Mouse (Mus musculus) layer of hippocampus, adult 9-11 months (tissue): ENCODE measurements around the gene Setd7.
A peak's percentile ranks its signal among the peaks of the same experiment; 100 is the strongest.
"Not testable (repeated sequence)": the region's sequence is repeated elsewhere in the genome, so short reads cannot be mapped to it uniquely, and the experiment has no call there.

Experiments used
- DNase-seq: peaks from one replicate; pipeline ENCODE4 v3.0.0; 2022

Setd7 gene

GRCm38 (mm10) chr3:51560511-51561108, at the start of gene Setd7:
Setd7 (minus strand) TSS chr3:51560879.
- DNase-seq, result peak; percentile 81

DNA sequence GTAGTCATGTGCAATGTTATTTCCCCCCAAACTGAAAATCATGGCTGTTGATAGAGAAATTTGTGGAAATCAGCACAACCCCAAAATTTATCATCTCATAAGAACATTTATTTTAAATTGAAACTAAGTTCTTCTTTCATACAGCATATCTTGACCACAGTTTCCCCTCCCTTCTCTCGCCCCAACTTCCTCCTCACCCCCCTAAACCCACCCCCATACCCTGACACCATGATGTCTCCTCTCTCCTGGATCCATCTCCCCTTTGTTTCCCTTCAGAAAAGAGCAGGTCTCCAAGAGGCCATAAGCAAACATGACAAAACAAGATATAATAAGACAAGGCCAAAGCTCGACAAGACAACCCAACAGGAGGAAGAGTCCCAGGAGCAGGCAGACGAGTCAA, 43.8 kb upstream of the Setd7 start:
- DNase-seq, result no peak

- DNase-seq, result peak; percentile 75
Observed at GRCm38 (mm10) chr3:51603705-51604291, 43.1 kb upstream of the Setd7 start.

DNA sequence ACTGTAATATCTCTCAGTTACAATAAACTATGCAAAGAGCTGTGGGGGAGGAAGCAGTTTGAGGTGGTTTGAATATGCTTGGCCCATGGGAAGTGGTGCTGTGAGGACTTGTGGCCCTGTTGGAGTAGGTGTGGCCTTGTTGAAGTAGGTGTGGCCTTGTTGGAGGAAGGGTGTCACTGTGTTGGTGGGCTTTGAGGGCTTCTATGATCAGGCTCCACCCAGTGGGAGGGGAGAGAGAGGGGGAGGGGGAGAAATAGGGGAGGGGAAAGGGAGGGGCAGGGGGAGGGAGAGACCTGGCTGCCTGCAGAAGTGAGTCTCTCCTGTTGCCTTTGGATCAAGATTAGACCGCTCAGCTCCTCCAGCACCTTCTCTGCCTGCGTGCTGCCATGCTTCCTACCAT, 40.8 kb upstream of the Setd7 start:
- DNase-seq, result no peak

DNA sequence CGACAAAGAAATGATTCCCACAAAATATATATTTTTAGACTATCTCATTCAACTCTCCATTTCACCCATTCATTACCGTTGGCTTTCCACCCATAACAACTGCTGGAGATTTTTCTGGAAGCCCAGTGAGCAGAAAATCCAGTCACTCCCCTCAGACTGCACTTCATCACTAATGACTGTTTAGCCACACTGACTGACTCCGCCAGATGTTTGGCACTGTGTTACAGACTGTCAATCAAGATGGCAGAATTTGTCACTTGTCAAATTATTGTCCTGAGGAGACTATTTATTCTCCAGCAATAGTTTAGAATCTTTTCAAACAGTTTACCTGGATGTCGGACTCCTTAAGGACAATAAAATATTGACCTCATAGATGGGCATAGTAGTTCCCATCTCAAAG, 40.0 kb upstream of the Setd7 start:
- no peak for DNase-seq

DNA sequence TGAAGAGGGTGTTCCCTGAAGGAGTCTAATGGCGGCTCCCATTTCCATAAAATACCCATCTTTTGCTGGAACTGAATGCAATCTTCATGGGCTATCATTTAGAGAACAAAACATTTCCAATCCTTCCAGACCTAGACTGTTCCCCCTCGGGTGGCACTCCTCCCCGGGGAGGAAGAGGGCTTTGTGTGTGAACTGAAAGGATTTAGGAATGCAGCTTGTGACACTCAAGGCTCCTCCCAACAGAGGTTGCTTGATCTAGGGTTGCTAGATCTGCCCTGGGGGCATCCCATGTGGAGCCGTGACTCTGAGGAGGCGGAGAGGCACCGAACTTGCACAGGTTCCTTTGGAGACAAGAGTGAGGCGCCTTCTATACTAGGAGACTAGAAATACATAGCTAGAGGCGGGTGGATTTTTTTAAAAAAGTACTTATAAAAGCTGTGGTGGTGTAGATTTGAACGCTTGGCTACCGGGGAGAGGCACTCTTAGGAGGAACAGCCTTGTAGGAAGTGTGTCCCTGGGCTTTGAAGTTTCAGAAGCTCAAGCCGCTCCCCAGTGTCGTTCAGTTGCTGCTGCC, 38.5 kb upstream of the Setd7 start:
- no peak for DNase-seq

- DNase-seq, result no peak
Observed at GRCm38 (mm10) chr3:51596538-51596937, 35.9 kb upstream of the Setd7 start.

GRCm38 (mm10) chr3:51593506-51593905, 32.8 kb upstream of the Setd7 start:
- DNase-seq, result no peak

DNA sequence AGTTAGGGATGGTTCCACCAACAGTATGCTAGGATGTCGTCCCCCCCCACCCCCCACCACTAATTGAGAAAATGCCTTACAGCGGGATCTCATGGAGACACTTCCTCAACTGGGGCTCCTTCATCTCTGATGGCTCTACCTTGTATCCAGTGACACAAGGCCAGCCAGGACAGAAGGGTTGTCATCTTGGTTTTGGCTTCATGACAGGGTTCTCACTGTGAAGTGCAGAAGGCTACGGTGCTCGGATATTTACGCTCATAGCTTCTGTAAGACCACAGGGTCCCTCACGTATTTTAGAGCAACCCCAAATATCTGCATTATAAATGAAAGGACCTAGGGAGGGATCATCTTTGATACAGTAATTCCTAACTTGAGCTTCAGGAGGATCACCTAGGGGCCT, 30.9 kb upstream of the Setd7 start:
- no peak for DNase-seq

DNA sequence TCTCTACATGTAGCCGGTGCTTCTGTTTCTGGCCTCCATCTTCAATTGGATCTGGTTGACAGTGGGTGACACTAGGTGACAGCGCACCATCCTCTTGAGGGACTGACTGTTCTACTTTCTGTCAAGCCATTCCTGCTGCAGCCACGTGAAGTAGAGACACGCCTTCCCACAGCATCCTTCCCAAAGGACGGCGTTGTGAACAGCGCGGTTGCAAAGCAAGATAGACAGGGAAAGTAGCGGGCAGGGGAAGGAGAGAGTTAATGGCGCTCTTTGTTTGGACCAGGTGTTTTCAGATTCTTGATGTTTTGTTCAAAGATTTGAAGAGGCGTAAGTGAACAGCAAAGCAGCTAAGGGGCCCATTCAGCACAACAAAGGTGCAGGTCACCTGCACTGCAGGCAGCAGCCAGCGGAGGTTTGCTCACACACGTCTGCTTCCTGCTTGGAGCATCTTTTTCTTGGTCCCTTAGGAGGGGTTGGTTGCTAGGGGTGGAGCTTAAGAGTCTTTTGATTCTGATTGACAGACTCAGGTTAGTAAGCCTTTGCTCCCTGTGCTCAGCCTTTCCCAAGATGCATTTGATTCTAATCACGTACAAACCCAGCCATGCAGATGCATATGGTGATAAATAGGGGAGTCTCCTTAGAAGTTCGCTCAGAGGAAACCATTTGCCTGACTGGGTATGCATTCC, 29.7 kb upstream of the Setd7 start:
- no peak for DNase-seq

DNA sequence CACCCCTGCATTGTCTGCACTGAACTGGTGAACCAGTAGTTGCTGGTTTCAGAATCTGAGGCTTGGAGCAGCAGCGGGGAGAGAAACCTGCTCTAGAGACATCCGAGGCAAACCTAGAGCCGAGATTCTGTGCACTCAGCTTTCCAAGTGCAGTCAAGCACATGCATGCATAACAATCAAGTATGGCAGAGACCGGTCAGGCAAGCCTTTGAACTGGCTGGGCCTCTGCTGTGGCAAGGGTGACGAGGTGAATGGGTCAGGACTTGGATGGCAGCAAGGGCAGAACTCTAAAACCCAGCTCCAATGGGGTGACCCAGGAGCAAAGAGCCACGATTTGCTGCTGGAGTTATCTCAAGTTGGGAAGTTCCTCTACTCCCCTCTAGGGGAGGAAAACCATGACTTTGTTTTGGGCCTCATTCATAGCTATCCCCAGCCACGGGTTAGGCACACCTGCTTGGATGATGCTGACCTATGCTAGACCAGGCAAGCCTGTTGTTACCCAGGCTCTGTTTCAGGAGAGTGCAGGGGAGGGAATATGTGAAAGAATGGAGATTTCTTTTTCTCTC, 27.1 kb upstream of the Setd7 start:
- no peak for DNase-seq

- peak; percentile 78 for DNase-seq
Observed at GRCm38 (mm10) chr3:51583574-51584391, 23.1 kb upstream of the Setd7 start.

- not testable (repeated sequence) for DNase-seq
Observed at GRCm38 (mm10) chr3:51579243-51579642, 18.6 kb upstream of the Setd7 start.

DNA sequence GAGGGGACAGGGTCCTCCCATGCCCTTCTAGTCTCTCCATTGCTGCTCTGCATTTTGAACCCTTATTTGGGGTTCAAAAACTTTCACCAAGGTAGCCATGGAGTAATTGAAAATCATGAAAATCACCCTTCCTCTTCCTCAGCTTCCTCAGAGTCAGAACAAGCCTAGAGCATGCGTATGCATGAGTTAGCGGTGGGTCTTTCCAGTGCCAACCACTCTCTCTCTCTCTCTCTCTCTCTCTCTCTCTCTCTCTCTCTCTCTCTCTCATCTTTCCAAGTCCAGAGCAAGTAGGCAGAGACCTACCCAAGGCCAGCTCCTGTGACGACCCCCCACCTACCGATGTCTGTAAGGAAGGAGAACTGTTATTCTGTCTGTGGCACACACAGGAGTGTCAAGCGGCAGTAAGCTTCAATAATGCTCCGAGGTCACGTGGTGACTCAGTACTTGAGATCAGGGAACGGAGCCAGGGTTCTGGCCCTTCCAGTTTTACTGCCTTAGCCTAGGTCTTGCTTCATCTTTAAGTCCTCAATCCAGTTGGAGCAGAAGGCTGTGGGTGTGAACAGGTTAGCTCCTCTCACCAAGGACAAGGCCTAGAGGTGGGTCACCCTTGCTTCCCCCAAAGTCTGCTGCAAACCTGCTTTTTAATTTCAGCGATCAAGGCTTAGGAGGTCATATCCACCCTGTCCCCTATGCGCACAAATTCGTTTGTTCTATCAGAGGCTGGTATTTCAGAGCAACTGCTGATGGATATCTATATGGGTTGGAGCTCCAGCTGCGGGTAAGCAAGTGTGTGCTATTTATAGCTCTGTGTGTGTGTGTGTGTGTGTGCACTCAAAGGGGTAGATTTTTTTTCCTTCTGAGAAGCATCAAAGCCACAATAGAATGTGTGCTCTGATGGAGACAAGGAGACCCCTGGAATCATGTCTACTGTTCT, 17.4 kb upstream of the Setd7 start:
- no peak for DNase-seq

DNA sequence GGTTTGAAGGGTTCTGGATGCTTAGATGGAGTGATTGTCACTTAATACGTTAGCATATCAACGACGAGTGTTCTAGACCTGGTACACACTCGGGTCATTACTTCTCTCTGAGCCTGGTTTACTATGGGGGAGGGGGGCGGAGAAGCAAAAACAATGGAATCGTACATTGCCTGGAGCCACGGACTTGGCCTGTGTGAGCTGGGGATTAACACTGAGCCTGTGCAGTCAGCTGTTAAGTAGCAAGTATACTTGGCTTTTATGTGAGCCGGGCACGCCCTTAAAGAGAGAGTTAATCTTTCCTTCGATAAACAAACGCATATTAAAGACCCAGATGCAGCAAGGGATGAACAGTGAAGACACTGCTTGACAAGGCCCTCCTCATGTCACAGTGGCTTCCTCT, 16.7 kb upstream of the Setd7 start:
- no peak for DNase-seq

GRCm38 (mm10) chr3:51573915-51574314, 13.2 kb upstream of the Setd7 start:
- no peak for DNase-seq

DNA sequence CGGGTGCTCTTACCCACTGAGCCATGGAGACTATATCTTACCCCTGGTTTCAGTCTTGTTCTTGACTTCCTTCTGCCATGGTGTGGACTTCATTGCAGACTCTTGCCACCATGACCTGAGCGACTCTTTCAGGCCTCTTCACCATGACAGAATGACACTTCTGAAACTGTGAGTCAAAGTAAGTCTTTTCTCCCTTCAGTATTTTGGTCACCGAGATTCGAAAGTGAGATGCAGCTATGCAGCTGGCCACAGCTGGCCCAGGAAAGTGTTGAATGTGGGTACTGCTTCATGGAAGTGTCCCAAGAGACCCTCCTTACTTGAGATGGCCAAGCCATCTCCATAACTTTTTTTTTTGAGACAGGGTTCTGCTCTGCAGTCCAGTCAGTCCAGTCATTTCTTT, 9.5 kb upstream of the Setd7 start:
- no peak for DNase-seq

GRCm38 (mm10) chr3:51561993-51562385, 1.3 kb upstream of the Setd7 start:
- no peak for DNase-seq

GRCm38 (mm10) chr3:51561109-51561992, 672 bp upstream of the Setd7 start:
- DNase-seq, result peak; percentile 50

GRCm38 (mm10) chr3:51559594-51560450, 857 bp downstream of the Setd7 start:
- DNase-seq, result peak; percentile 80
